Mouse (Mus musculus) Patski (cell line): ENCODE results near the gene Il1rn. TPM values are rescaled to one million over a fixed set of nuclear protein-coding genes. Genes with fewer than 3 reads are reported as not detected.

Experiments used
- ATAC-seq: fragments of 100-300 bp; one replicate; pipeline ENCODE4 v1.8.0; 2021
- CTCF ChIA-PET: fragments of 350-600 bp; sonication (Branson Sonifier 250); formaldehyde crosslinking; loops from one replicate; lab custom pipeline; 2022; ENCODE audit warnings: inconsistent platforms; lab: Charles Lee
- POLR2A ChIA-PET: fragments of 350-600 bp; sonication (Branson Sonifier 250); formaldehyde crosslinking; loops from one replicate; lab custom pipeline; 2022; ENCODE audit warnings: antibody characterized with exemption, inconsistent platforms; lab: Charles Lee
- DNase-seq: peaks from one replicate; pipeline ENCODE4 v3.0.0-alpha.2; 2011; ENCODE audit warnings: low read depth, low spot score
- H3K27me3 ChIP-seq: fragments of 371-371 bp; one replicate; pipeline ENCODE4 v1.5.1; 2021
- CTCF ChIP-seq: fragments of 100-300 bp; IDR thresholded peaks from one replicate; pipeline ENCODE4 v1.5.1; 2021
- in situ Hi-C: fragments of 300-500 bp; cut with MboI; formaldehyde crosslinking; loops from 3 replicates; pipeline ENCODE4 v1.11.1; 2018; ENCODE audit warnings: low pct_unique_long_range_greater_than_20kb, mixed read lengths
- polyA plus RNA-seq: library from polyadenylated mRNA; unstranded; gene quantifications from one replicate; pipeline ENCODE4 v1.2.3, GENCODE M21; 2021

Il1rn gene
- polyA plus RNA-seq, result 8.6 TPM

DNA sequence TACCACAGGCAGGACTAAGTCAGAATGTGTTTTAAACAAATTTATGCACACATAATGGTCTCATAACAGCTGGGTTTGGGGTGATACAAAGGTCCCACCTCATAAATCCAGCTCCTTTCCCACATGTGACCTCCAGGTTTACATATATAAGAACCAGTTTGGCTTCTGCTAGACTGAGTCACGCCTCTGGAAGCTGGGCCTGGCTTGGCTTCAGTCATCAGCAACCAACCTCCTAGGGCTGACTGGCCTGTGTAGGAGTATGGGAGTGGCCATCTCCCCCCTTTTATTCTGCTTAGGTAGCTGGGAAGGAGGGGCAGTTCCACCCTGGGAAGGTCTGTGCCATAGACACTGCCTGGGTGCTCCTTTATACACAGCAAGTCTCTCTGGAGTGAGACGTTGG is at the start of gene Il1rn:
Il1rn (plus strand) TSS at position 309 of the 400 bp plus-strand sequence.
- H3K27me3 ChIP-seq, result no peaks in the 10 kb centered on the region
- DNase-seq (no peak), ATAC-seq (no peak)
- POLR2A ChIA-PET, result interaction anchor here (1.2 kb wide), 1 partner anchor 19 kb away, joined by 3 read pairs; no protein-coding TSS in a partner anchor
- CTCF ChIA-PET, result interaction anchor here (1.2 to 1.6 kb wide), 3 partner anchors 15 to 40 kb away, joined by 3 to 4 read pairs (median 3); no protein-coding TSS in a partner anchor
- TF ChIP-seq CTCF, result no peak
- in situ Hi-C loops, result no loop called here

DNA sequence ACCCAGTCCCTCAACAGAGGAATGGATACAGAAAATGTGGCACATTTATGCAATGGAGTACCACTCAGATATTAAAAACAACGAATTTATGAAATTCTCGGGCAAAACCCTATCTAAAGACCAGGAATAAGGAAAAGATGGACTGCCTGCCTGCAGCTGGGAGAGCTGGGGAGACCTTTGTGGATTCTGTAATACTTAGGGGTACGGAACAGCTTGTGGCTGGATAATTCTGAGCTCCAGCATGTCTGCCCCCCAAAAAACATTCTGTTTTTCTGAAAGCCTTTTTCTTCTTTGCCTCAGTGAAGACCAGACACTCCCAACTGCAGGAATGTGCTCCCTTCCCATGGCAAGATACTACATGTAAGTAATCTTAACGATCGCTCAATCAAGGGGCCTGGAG is 45.8 kb upstream of the Il1rn start, which contains the start of gene Il1f10:
Il1f10 (plus strand) TSS at position 301 of the 400 bp plus-strand sequence.
- ATAC-seq, result no peak
- in situ Hi-C loops, result loop anchor here (10.0 kb wide), 1 partner anchor 464 kb away; no protein-coding TSS in a partner anchor
- DNase-seq, result no peak

DNA sequence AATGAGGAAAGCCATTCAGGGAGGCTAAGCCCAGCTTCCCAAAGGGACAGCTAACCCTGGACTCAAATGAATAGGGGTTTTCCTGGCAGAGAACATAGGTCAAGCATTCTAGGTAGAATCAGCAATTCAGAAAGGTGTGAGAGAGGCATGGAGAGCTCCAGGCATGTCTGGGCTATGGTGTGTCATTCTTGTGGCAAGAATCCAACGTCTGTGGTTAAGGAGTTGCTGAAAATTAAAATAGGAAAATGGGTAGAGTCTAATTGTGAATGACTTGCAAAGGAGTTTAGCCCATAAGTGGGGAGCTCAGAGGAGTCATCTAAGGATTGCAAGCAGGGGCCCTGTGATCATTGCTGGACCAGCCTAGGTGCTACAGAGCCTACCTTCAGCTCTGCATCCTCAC is 42.0 kb upstream of the Il1rn start:
- in situ Hi-C loops, result loop anchor here (5.0 to 10.0 kb wide), 2 partner anchors 113 to 460 kb away; no protein-coding TSS in a partner anchor
- DNase-seq (no peak), ATAC-seq (peak; percentile 48)
- ChIA-PET CTCF (interaction anchor here (1.2 to 4.4 kb wide), 6 partner anchors 9 to 273 kb away, joined by 3 to 89 read pairs (median 4); no protein-coding TSS in a partner anchor), POLR2A (no interaction called here)
- no peak for TF ChIP-seq CTCF
- no peaks in the 10 kb centered on the region for H3K27me3 ChIP-seq

More for the DNA sequence above, 45.8 kb upstream of the Il1rn start, which contains the start of gene Il1f10:
- peaks cover 3% of the 10 kb centered on the region for H3K27me3 ChIP-seq
- POLR2A ChIA-PET, result no interaction called here
- CTCF ChIA-PET, result interaction anchor here (1.6 kb wide), 1 partner anchor 117 kb away, joined by 7 read pairs; no protein-coding TSS in a partner anchor
- TF ChIP-seq CTCF, result no peak

DNA sequence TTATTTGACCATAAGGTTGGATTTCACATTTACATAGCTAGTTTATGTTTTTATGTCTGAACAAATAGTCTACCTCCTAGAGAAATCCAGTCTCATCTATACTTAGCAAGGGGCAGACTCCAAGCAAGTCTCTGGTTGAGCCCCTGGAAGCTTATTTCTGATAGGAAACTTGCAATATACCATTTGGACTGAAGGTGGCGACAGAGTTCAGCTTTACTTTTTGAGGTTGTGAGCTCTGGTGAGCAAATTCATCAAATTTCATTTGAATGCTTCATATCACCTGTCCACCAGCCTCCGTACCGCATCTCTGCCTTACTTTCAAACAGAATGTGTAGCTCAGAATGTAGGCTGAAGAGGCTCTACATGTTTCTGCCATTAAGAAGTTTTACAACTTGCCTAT is 39.8 kb upstream of the Il1rn start:
- peak; percentile 55 for ATAC-seq
- CTCF ChIA-PET, result interaction anchor here (0.7 to 4.4 kb wide), 27 partner anchors 9 to 276 kb away, joined by 3 to 89 read pairs (median 4); partner anchors contain the start of genes Il1rn and Psd4
- no peak for DNase-seq

DNA sequence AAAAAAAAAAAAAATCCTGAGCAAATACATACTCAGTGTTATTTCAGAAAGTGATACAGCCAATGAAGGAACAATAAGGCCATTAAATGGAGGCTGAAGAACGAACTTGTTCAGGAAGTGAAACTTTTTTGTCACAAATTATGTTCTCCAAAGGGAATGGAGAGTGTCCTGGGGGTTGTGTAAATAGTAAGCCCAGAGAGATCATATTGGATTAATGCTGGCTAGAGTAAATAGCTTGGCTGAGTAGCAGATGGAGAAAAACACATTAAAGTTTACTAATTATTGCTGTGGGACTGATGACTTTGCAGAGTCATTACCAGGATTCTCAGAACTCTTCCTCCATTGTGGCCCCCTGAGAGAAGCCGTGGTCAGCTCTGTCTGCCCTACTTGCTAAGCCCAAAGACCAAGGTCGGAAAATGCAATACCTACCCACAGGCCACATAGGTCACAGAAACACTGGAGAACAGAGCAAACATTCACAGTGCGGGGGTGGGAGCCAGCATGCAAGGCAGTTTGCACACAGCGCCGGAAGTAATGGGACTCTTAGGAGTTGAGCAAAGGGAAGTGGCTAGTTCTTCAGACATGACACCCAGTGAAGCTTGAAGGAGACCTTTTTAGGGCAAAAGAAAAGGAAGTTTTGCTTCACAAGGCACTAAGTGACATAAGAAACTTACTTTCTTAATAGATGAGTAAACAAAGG is 25.2 kb upstream of the Il1rn start:
- POLR2A ChIA-PET, result no interaction called here
- CTCF ChIA-PET, result interaction anchor here (0.7 to 1.2 kb wide), 5 partner anchors 11 to 97 kb away, joined by 3 to 5 read pairs (median 3); no protein-coding TSS in a partner anchor
- ATAC-seq (peak; percentile 84), DNase-seq (peak; percentile 79)
- no peaks in the 10 kb centered on the region for H3K27me3 ChIP-seq
- no peak for TF ChIP-seq CTCF
- in situ Hi-C loops, result loop anchor here (10.0 kb wide), 1 partner anchor 163 kb away; the partner anchor contains the start of gene Pax8

More for the DNA sequence above, 39.8 kb upstream of the Il1rn start:
- POLR2A ChIA-PET, result interaction anchor here (0.9 to 1.0 kb wide), 2 partner anchors 11 to 108 kb away, joined by 3 read pairs; no protein-coding TSS in a partner anchor
- H3K27me3 ChIP-seq, result no peaks in the 10 kb centered on the region
- in situ Hi-C loops, result loop anchor here (5.0 to 10.0 kb wide), 2 partner anchors 110 to 458 kb away; no protein-coding TSS in a partner anchor
- peak; percentile 81 for TF ChIP-seq CTCF

DNA sequence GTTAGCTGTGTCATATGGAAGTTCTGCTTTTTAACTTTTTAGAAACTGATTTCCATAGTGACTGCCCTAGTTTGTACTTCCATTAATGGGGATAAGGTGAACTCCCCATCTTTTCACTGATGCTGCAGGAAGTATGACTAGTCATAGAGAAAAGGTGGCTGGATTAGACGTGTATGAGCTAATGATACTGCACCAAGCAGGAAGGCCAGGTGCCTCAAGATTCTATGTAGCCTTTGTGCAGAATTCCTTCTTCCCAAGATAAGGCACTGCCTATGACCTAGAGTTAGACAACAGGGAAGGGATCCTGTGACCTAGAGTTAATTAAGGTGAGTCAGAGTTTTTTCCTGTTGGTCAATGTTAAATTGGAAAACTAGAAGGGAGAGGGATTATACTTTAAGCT is 19.7 kb upstream of the Il1rn start:
- TF ChIP-seq CTCF, result no peak
- in situ Hi-C loops, result loop anchor here (10.0 kb wide), 1 partner anchor 158 kb away; the partner anchor contains the start of gene Pax8
- DNase-seq (no peak), ATAC-seq (peak; percentile 31)
- no peaks in the 10 kb centered on the region for H3K27me3 ChIP-seq
- ChIA-PET CTCF (interaction anchor here (1.0 to 1.6 kb wide), 4 partner anchors 10 to 256 kb away, joined by 3 to 4 read pairs (median 3); no protein-coding TSS in a partner anchor), POLR2A (interaction anchor here (0.9 kb wide), 1 partner anchor 19 kb away, joined by 3 read pairs; the partner anchor contains the start of gene Il1rn)

DNA sequence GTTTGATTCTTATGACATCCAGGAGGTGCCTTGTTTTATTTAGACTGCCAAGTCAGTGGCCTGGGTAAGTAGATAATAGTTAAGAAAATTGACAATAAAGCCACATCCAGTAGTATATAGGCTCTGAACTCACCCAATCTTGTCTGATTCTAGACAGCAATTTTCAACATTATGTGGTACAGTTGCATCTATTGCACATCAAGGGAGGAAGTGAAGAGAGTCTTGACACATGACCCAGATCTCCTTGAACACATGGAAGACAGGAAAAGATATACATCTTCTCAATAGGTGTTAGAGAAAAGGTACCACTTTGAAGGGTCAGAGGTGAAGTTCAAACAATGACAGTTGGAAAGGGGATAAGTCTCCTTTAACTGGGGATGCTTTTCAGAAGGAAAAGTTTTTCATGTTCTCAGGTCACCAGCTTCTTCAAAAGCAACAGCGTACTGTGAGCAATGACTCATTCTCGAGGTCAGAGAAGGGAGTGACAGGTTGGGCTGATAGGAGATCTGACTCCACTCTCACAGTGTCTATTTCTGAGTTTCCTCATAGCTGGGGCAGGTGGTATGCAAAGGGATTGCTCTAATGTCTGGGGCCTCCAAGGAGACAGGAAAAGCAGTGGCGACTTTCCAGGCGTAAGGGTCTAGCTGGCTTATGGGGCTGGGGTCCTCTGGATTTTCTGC is 18.6 kb upstream of the Il1rn start:
- ChIA-PET CTCF (interaction anchor here (1.1 to 1.6 kb wide), 2 partner anchors 9 to 14 kb away, joined by 3 to 4 read pairs; no protein-coding TSS in a partner anchor), POLR2A (interaction anchor here (0.6 kb wide), 1 partner anchor 18 kb away, joined by 3 read pairs; no protein-coding TSS in a partner anchor)
- ATAC-seq, result no peak
- in situ Hi-C loops, result loop anchor here (10.0 kb wide), 1 partner anchor 157 kb away; the partner anchor contains the start of gene Pax8
- TF ChIP-seq CTCF, result no peak
- no peaks in the 10 kb centered on the region for H3K27me3 ChIP-seq
- no peak for DNase-seq

DNA sequence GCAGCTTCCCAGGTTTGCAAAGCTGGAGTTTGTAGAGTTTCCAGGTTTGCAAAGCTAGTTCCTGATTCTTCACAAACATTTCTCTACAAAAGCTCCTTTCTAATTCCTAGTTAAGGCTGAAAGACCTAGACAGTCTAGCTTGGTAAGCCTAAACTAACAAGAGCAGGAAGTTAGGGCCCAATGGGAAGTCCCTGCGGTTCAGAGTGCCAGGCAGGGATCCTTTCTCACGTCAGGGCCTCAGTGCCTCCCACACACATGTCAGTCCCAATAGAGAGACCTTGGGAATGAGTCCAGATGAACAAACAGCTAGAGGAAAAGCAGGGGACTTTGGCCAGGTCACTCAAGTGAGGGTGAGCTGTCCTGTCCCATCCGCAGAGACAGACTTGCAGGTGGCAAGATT is 1.3 kb upstream of the Il1rn start:
- ChIA-PET POLR2A (no interaction called here), CTCF (interaction anchor here (0.9 to 1.8 kb wide), 4 partner anchors 9 to 23 kb away, joined by 3 to 5 read pairs (median 3); no protein-coding TSS in a partner anchor)
- DNase-seq (no peak), ATAC-seq (no peak)
- in situ Hi-C loops, result no loop called here
- no peak for TF ChIP-seq CTCF
- no peaks in the 10 kb centered on the region for H3K27me3 ChIP-seq

DNA sequence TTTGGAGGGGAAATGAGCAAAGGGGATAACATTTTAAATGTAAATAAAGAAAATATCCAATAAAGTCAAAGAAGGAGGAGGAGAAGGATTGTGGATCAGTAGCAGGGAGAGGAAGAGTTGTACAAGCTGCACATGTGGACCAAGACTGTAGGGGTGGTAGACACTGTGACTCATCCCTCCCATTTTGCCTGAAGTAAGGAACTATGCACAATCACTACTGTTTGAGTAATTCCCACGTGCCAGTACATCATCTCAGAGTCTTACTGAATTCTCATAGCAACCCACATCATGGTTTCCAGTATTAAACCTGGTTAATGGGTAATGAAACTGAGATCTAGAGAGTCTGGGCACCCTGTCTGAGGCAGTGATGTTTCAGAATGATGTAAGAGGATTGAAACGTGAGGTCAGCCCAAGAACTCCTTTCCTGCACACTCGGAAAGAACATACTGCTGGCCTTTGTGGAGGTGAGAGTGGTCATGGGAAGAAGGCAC is 4.8 kb downstream of the Il1rn start:
- TF ChIP-seq CTCF, result no peak
- ChIA-PET CTCF (interaction anchor here (1.4 kb wide), 1 partner anchor 227 kb away, joined by 4 read pairs; no protein-coding TSS in a partner anchor), POLR2A (no interaction called here)
- ATAC-seq (peak; percentile 99), DNase-seq (peak; percentile 94)
- H3K27me3 ChIP-seq, result no peaks in the 10 kb centered on the region
- in situ Hi-C loops, result no loop called here
